Mouse (Mus musculus): ENCODE results near the gene Prdx6. TPM values are rescaled to one million over a fixed set of nuclear protein-coding genes. Genes with fewer than 3 reads are reported as not detected.

Prdx6 gene
- polyA plus RNA-seq, 1 experiment = 203 TPM

DNA sequence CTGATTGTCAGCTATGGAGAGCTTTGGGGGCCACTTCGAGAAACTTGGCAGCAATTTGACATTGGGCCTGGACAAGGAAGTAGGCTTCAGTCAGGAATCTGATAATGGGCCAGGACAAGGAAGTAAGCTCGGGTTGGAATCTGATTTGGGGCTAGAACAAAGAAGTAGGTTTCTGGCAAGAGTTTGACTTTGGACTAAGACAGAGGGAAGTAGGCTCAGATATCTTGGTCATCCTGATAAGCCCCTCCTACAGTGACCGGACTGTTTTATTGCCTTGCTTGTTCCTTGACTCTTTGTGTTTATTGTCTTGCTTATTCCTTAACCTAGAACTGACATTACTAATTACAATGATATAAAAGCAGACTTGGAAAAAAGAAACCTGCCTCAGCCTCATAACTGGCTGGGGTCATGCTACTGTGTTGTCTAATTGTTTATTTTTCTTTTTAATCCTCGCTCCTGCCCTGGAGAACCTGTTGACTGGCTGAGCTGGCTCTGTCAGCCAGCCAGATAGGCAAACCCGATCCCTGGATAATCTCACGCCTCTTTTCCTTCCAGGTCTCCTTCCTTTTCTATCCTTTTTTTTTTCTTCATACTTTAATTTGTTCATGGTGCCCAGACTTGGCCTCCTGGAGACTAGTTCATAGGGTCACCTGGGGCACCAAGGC, 28.4 kb upstream of the Prdx6 start:
- no peak overlapping the region for H3K4me2 ChIP-seq (ENCODE audit: low read depth)
- no peaks in the 10 kb centered on the region for H3K79me2 ChIP-seq (ENCODE audit: control insufficient read depth, insufficient read depth)
- no peak overlapping the region for H3K4me3 ChIP-seq
- H3ac ChIP-seq (ENCODE audit: control insufficient read depth, insufficient read length) = no peak overlapping the region
- no peaks in the 10 kb centered on the region for H3K27me3 ChIP-seq (ENCODE audit: control insufficient read depth, insufficient read depth, insufficient read length)
- H3K36me3 ChIP-seq (ENCODE audit: control insufficient read depth, insufficient read depth) = no peaks in the 10 kb centered on the region
- TF ChIP-seq POLR2AphosphoS2 (IDR thresholded peaks at IDR 0.05; ENCODE audit: insufficient read length, low read depth) = no peak
- no peak for TF ChIP-seq POLR2A (IDR thresholded peaks at IDR 0.05; ENCODE audit: insufficient read length, low read depth)
- no peak for TF ChIP-seq REST (IDR thresholded peaks at IDR 0.05; ENCODE audit: insufficient read depth, insufficient read length)
- TF ChIP-seq MYOG (IDR thresholded peaks at IDR 0.05; ENCODE audit: control insufficient read depth in 1 of 3, insufficient read depth in 1 of 3, insufficient read length in 2 of 3, low read depth in 2 of 3) = no peak
- TF ChIP-seq MYOD1 (IDR thresholded peaks at IDR 0.05; ENCODE audit: control insufficient read depth in 1 of 3, insufficient read length in 2 of 3, low read depth in 2 of 3) = no peak
- TF ChIP-seq SRF (IDR thresholded peaks at IDR 0.05; ENCODE audit: control insufficient read depth, insufficient read length, low read depth) = no peak

- H3K79me2 ChIP-seq (ENCODE audit: control insufficient read depth, insufficient read depth) = no peaks in the 10 kb centered on the region
Observed at GRCm38 (mm10) chr1:161273486-161273885, 22.5 kb upstream of the Prdx6 start.

GRCm38 (mm10) chr1:161271461-161271810, 20.4 kb upstream of the Prdx6 start:
- Histone ChIP-seq H3K79me2 (ENCODE audit: control insufficient read depth, insufficient read depth) (no peaks in the 10 kb centered on the region), H3K4me3 (no peak overlapping the region), H3K4me2 (ENCODE audit: low read depth) (no peak overlapping the region), H3K36me3 (ENCODE audit: control insufficient read depth, insufficient read depth) (no peaks in the 10 kb centered on the region), H3ac (ENCODE audit: control insufficient read depth, insufficient read length) (no peak overlapping the region), H3K27me3 (ENCODE audit: control insufficient read depth, insufficient read depth, insufficient read length) (no peaks in the 10 kb centered on the region)
- TF ChIP-seq MAX (IDR thresholded peaks at IDR 0.05; ENCODE audit: low read depth) (no peak), TCF3 (IDR thresholded peaks at IDR 0.05; ENCODE audit: insufficient read length, low read depth) (no peak)

More at GRCm38 (mm10) chr1:161273486-161273885, 22.5 kb upstream of the Prdx6 start:
- H3K27me3 ChIP-seq (ENCODE audit: control insufficient read depth, insufficient read depth, insufficient read length) = no peaks in the 10 kb centered on the region
- TF ChIP-seq MYOD1 (IDR thresholded peaks at IDR 0.05; ENCODE audit: control insufficient read depth in 1 of 3, insufficient read length in 2 of 3, low read depth in 2 of 3) (no peak), POLR2A (IDR thresholded peaks at IDR 0.05; ENCODE audit: insufficient read length, low read depth) (no peak), CEBPB (IDR thresholded peaks at IDR 0.05; ENCODE audit: insufficient read depth, poor library complexity, severe bottlenecking) (no peak), SRF (IDR thresholded peaks at IDR 0.05; ENCODE audit: control insufficient read depth, insufficient read length, low read depth) (no peak), TCF12 (IDR thresholded peaks at IDR 0.05; ENCODE audit: insufficient read depth, poor library complexity, severe bottlenecking) (no peak), USF1 (IDR thresholded peaks at IDR 0.05; ENCODE audit: low read depth) (no peak), E2F4 (IDR thresholded peaks at IDR 0.05; ENCODE audit: insufficient read depth) (no peak), MYOG (IDR thresholded peaks at IDR 0.05; ENCODE audit: control insufficient read depth in 1 of 3, insufficient read depth in 1 of 3, insufficient read length in 2 of 3, low read depth in 2 of 3) (no peak)
- no peaks in the 10 kb centered on the region for H3K36me3 ChIP-seq (ENCODE audit: control insufficient read depth, insufficient read depth)
- no peak overlapping the region for H3ac ChIP-seq (ENCODE audit: control insufficient read depth, insufficient read length)
- no peak overlapping the region for H3K4me3 ChIP-seq
- H3K4me2 ChIP-seq (ENCODE audit: low read depth) = no peak overlapping the region

GRCm38 (mm10) chr1:161270776-161271460, 19.9 kb upstream of the Prdx6 start:
- Histone ChIP-seq H3K36me3 (ENCODE audit: control insufficient read depth, insufficient read depth) (no peaks in the 10 kb centered on the region), H3K79me2 (ENCODE audit: control insufficient read depth, insufficient read depth) (no peaks in the 10 kb centered on the region), H3K4me3 (no peak overlapping the region), H3K27me3 (ENCODE audit: control insufficient read depth, insufficient read depth, insufficient read length) (no peaks in the 10 kb centered on the region), H3ac (ENCODE audit: control insufficient read depth, insufficient read length) (no peak overlapping the region), H3K4me2 (ENCODE audit: low read depth) (no peak overlapping the region)
- no peak for TF ChIP-seq MAX (IDR thresholded peaks at IDR 0.05; ENCODE audit: low read depth)
- TF ChIP-seq E2F4 (IDR thresholded peaks at IDR 0.05; ENCODE audit: insufficient read depth) = no peak
- TF ChIP-seq SRF (IDR thresholded peaks at IDR 0.05; ENCODE audit: control insufficient read depth, insufficient read length, low read depth) = no peak
- no peak for TF ChIP-seq POLR2AphosphoS2 (IDR thresholded peaks at IDR 0.05; ENCODE audit: insufficient read length, low read depth)
- TF ChIP-seq CEBPB (IDR thresholded peaks at IDR 0.05; ENCODE audit: insufficient read depth, poor library complexity, severe bottlenecking) = no peak
- TF ChIP-seq REST (IDR thresholded peaks at IDR 0.05; ENCODE audit: insufficient read depth, insufficient read length) = no peak

- Histone ChIP-seq H3K27me3 (ENCODE audit: control insufficient read depth, insufficient read depth, insufficient read length) (no peaks in the 10 kb centered on the region), H3K36me3 (ENCODE audit: control insufficient read depth, insufficient read depth) (no peaks in the 10 kb centered on the region), H3K79me2 (ENCODE audit: control insufficient read depth, insufficient read depth) (no peaks in the 10 kb centered on the region), H3K4me2 (ENCODE audit: low read depth) (no peak overlapping the region), H3ac (ENCODE audit: control insufficient read depth, insufficient read length) (no peak overlapping the region), H3K4me3 (no peak overlapping the region)
- TF ChIP-seq TCF3 (IDR thresholded peaks at IDR 0.05; ENCODE audit: insufficient read length, low read depth) (no peak), POLR2A (IDR thresholded peaks at IDR 0.05; ENCODE audit: insufficient read length, low read depth) (no peak), E2F4 (IDR thresholded peaks at IDR 0.05; ENCODE audit: insufficient read depth) (no peak), MAX (IDR thresholded peaks at IDR 0.05; ENCODE audit: low read depth) (no peak), MYOD1 (IDR thresholded peaks at IDR 0.05; ENCODE audit: control insufficient read depth in 1 of 3, insufficient read length in 2 of 3, low read depth in 2 of 3) (no peak), MYOG (IDR thresholded peaks at IDR 0.05; ENCODE audit: control insufficient read depth in 1 of 3, insufficient read depth in 1 of 3, insufficient read length in 2 of 3, low read depth in 2 of 3) (no peak), USF1 (IDR thresholded peaks at IDR 0.05; ENCODE audit: low read depth) (no peak), SRF (IDR thresholded peaks at IDR 0.05; ENCODE audit: control insufficient read depth, insufficient read length, low read depth) (no peak), POLR2AphosphoS2 (IDR thresholded peaks at IDR 0.05; ENCODE audit: insufficient read length, low read depth) (no peak), REST (IDR thresholded peaks at IDR 0.05; ENCODE audit: insufficient read depth, insufficient read length) (no peak)
Observed at GRCm38 (mm10) chr1:161269346-161269745, 18.3 kb upstream of the Prdx6 start.

Measured in myocyte (in vitro differentiated cells).